In the genomic region with DNA sequence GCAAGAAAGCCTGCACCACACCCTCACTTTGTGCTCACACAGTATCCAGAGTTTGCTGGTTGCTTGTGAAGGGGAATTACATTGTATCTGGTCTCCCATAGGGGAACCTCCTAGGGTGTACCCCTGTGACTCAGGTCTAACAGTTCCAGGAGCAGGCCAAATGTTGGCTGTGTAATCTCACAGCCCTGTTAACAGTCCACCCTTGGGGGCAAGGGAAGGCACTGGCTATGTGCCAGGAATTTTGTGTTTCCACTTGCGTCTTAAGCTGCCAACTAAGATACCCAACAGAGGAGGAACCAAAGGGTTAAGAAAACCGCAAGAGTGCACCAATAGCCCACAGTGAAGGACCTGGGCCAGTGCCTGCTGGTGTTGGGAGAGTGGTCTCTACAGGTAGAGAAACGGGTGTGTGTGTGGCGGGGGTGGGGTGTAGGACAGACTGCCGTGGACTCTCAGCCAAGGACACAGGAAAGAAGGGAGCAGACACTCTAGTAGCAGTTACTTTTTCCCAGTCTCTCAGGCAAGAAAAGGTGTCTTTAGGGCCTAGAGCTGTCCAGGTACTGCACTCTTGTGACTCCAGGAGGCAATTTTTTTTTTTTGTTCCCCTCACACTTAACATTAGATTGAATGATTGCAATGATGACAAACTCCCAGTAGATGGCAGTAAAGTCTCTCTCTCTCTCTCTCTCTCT, we compare ENCODE assay signal across 9 mouse cellular contexts. TPM values are rescaled to one million over a fixed set of nuclear protein-coding genes. Genes with fewer than 3 reads are reported as not detected.
DNase-seq lines count a peak whose midpoint lies in the region; ATAC-seq and TF ChIP-seq lines count a peak whose summit lies in the region.
"Had no signal": no experiment of that assay in that cellular context is flagged by ENCODE, and none has a peak within 500 bp of the region (broad histone marks: within the 10 kb centered on the region; RNA-seq: fewer than 3 reads in every experiment).

No protein-coding gene starts in this region.

- no peak for DNase-seq in forebrain, embryonic 10.5 days (ENCODE audit: extremely low spot score, low spot score)
- DNase-seq in midbrain, embryonic 10.5 days (ENCODE audit: low spot score): no peak
- peak; percentile 63 for DNase-seq in heart, postnatal 0 days (ENCODE audit: low spot score)
- DNase-seq in thymus, postnatal 14 days: no peak
- DNase-seq in adrenal gland, postnatal 14 days: no peak

- H3K36me3 ChIP-seq in forebrain, embryonic 13.5 days (ENCODE audit: poor library complexity, severe bottlenecking): no peaks in the 10 kb centered on the region
- no peaks in the 10 kb centered on the region for H3K36me3 ChIP-seq in forebrain, embryonic 10.5 days (replicated peaks)
- no peaks in the 10 kb centered on the region for H3K36me3 ChIP-seq in midbrain, embryonic 12.5 days
- no peaks in the 10 kb centered on the region for H3K36me3 ChIP-seq in midbrain, embryonic 10.5 days
- no peaks in the 10 kb centered on the region for H3K36me3 ChIP-seq in heart, postnatal 0 days (replicated peaks; ENCODE audit: control insufficient read depth, insufficient read depth, low read length)

- H3K4me3 ChIP-seq in forebrain, embryonic 13.5 days: no peak overlapping the region
- H3K4me3 ChIP-seq in forebrain, embryonic 10.5 days: no peak overlapping the region
- H3K4me3 ChIP-seq in midbrain, embryonic 12.5 days: no peak overlapping the region
- H3K4me3 ChIP-seq in midbrain, embryonic 10.5 days: no peak overlapping the region
- H3K4me3 ChIP-seq in heart, postnatal 0 days (ENCODE audit: low read depth, low read length): 0 out of 2 replicates have a peak overlapping the region, but pooled peaks have one; percentile 0
- H3K4me3 ChIP-seq: erythroblast, embryonic 14.5 days had no signal

- H3K9ac ChIP-seq in forebrain, embryonic 13.5 days: no peak overlapping the region
- no peak overlapping the region for H3K9ac ChIP-seq in midbrain, embryonic 12.5 days (replicated peaks)
- H3K9ac ChIP-seq in heart, postnatal 0 days (replicated peaks; ENCODE audit: low read depth, low read length): no peak overlapping the region

- H3K4me1 ChIP-seq in forebrain, embryonic 13.5 days: peaks cover 8% of the 10 kb centered on the region
- peaks cover 15% of the 10 kb centered on the region for H3K4me1 ChIP-seq in forebrain, embryonic 10.5 days
- H3K4me1 ChIP-seq in midbrain, embryonic 12.5 days: peaks cover 8% of the 10 kb centered on the region; the same call in 1 of the 2 replicates
- H3K4me1 ChIP-seq in midbrain, embryonic 10.5 days: peaks cover 20% of the 10 kb centered on the region
- H3K4me1 ChIP-seq in heart, postnatal 0 days (ENCODE audit: control insufficient read depth, insufficient read depth): peaks cover 9% of the 10 kb centered on the region

- H3K4me2 ChIP-seq in forebrain, embryonic 13.5 days: no peak overlapping the region
- H3K4me2 ChIP-seq in midbrain, embryonic 12.5 days (replicated peaks): no peak overlapping the region
- H3K4me2 ChIP-seq in heart, postnatal 0 days (ENCODE audit: low read depth, low read length): peak overlapping the region; percentile 39; the same call in 1 of the 2 replicates

- 0 out of 2 replicates have a peak, but pooled peaks have one; percentile 28 for ATAC-seq in forebrain, embryonic 13.5 days
- ATAC-seq in midbrain, embryonic 12.5 days (ENCODE audit: low FRiP score, low read depth): peak; percentile 32; the same call in 1 of the 2 replicates
- 0 out of 2 replicates have a peak, but pooled peaks have one; percentile 15 for ATAC-seq in heart, postnatal 0 days (ENCODE audit: insufficient read depth, low read depth)
- no peak for ATAC-seq in erythroblast, adult 5-6 weeks (replicated peaks; ENCODE audit: low FRiP score, poor library complexity, severe bottlenecking)

- no peak overlapping the region for H3K27ac ChIP-seq in forebrain, embryonic 13.5 days
- no peak overlapping the region for H3K27ac ChIP-seq in forebrain, embryonic 10.5 days
- no peak overlapping the region for H3K27ac ChIP-seq in midbrain, embryonic 12.5 days (replicated peaks)
- H3K27ac ChIP-seq in midbrain, embryonic 10.5 days (replicated peaks): no peak overlapping the region
- peak overlapping the region; percentile 89 for H3K27ac ChIP-seq in heart, postnatal 0 days (ENCODE audit: low read depth)

- TF ChIP-seq CTCF in heart, postnatal 0 days (IDR thresholded peaks at IDR 0.05; ENCODE audit: low read depth): peak; percentile 59

- WGBS in forebrain, embryonic 13.5 days: 57% methylated on average over 5 of the region's 5 CpGs
- 66% methylated on average over 5 of the region's 5 CpGs for WGBS in forebrain, embryonic 10.5 days
- WGBS in midbrain, embryonic 12.5 days: 61% methylated on average over 4 of the region's 5 CpGs
- 63% methylated on average over 5 of the region's 5 CpGs for WGBS in midbrain, embryonic 10.5 days
- 36% methylated on average over 5 of the region's 5 CpGs for WGBS in heart, postnatal 0 days

- H3K27me3 ChIP-seq in forebrain, embryonic 13.5 days: no peaks in the 10 kb centered on the region
- no peaks in the 10 kb centered on the region for H3K27me3 ChIP-seq in forebrain, embryonic 10.5 days (ENCODE audit: poor library complexity, severe bottlenecking)
- H3K27me3 ChIP-seq in midbrain, embryonic 12.5 days: no peaks in the 10 kb centered on the region
- H3K27me3 ChIP-seq in midbrain, embryonic 10.5 days (ENCODE audit: low read depth, poor library complexity, severe bottlenecking): peaks cover 1% of the 10 kb centered on the region; the same call in 1 of the 2 replicates
- H3K27me3 ChIP-seq in heart, postnatal 0 days (ENCODE audit: control insufficient read depth, insufficient read depth, low read length): 0 out of 2 replicates have a peak, but pooled peaks cover 3% of the 10 kb centered on the region

- no peak for TF ChIP-seq EP300 in heart, postnatal 0 days (IDR thresholded peaks at IDR 0.05; ENCODE audit: low read depth)

- 0 out of 2 replicates have a peak, but pooled peaks cover 3% of the 10 kb centered on the region for H3K9me3 ChIP-seq in forebrain, embryonic 13.5 days (replicated peaks)
- H3K9me3 ChIP-seq in forebrain, embryonic 10.5 days: no peaks in the 10 kb centered on the region
- H3K9me3 ChIP-seq in midbrain, embryonic 12.5 days: no peaks in the 10 kb centered on the region
- no peaks in the 10 kb centered on the region for H3K9me3 ChIP-seq in midbrain, embryonic 10.5 days (replicated peaks)
- no peaks in the 10 kb centered on the region for H3K9me3 ChIP-seq in heart, postnatal 0 days (replicated peaks; ENCODE audit: control insufficient read depth, low read length)

RNA-seq across cellular contexts. Expression of gene Zdhhc22, which starts 10.1 kb away (rescaled TPM):
- 2.3 and 2.7 TPM in 2 replicates for polyA plus RNA-seq in forebrain, embryonic 13.5 days (2015; fragmentation: Nextera tagmentation; extraction: Ambion mirVana)
- polyA plus RNA-seq in forebrain, embryonic 10.5 days (2016; fragmentation: Nextera tagmentation; extraction: Ambion mirVana): 0.07 TPM in 1 of 2 replicates, not detected in the other
- 0.98 and 1.9 TPM in 2 replicates for polyA plus RNA-seq in midbrain, embryonic 12.5 days (2016; fragmentation: Nextera tagmentation; extraction: Ambion mirVana)
- polyA plus RNA-seq in midbrain, embryonic 10.5 days (2016; fragmentation: Nextera tagmentation; extraction: Ambion mirVana): 0.15 and 0.24 TPM in 2 replicates
- not detected in 2 replicates for total RNA-seq in heart, postnatal 0 days (2014; rRNA removed; ENCODE audit: low replicate concordance)
- polyA plus RNA-seq in heart, postnatal 0 days (2015; fragmentation: Nextera tagmentation; extraction: Ambion mirVana): 0.05 TPM in 1 of 2 replicates, not detected in the other
- total RNA-seq in erythroblast, adult 5-6 weeks (2015; ENCODE audit: low replicate concordance): not detected in 2 replicates
- 0.43 TPM in 1 of 2 replicates, not detected in the other for total RNA-seq in erythroblast, adult 5-6 weeks (2017; ENCODE audit: low replicate concordance)
- 0.59 and 1.1 TPM in 2 replicates for total RNA-seq in adrenal gland, postnatal 14 days (2021)
- polyA plus RNA-seq: erythroblast, embryonic 14.5 days had no signal

RNA-seq across cellular contexts. Expression of gene Tmem63c, which starts 20.8 kb away (rescaled TPM):
- 1.6 and 2.2 TPM in 2 replicates for polyA plus RNA-seq in forebrain, embryonic 13.5 days (2015; fragmentation: Nextera tagmentation; extraction: Ambion mirVana)
- 0.15 TPM in 1 of 2 replicates, not detected in the other for polyA plus RNA-seq in forebrain, embryonic 10.5 days (2016; fragmentation: Nextera tagmentation; extraction: Ambion mirVana)
- polyA plus RNA-seq in midbrain, embryonic 12.5 days (2016; fragmentation: Nextera tagmentation; extraction: Ambion mirVana): 1.5 and 1.7 TPM in 2 replicates
- 0.14 and 0.75 TPM in 2 replicates for polyA plus RNA-seq in midbrain, embryonic 10.5 days (2016; fragmentation: Nextera tagmentation; extraction: Ambion mirVana)
- total RNA-seq in heart, postnatal 0 days (2014; rRNA removed; ENCODE audit: low replicate concordance): not detected in 2 replicates
- not detected in 2 replicates for polyA plus RNA-seq in heart, postnatal 0 days (2015; fragmentation: Nextera tagmentation; extraction: Ambion mirVana)
- not detected in 2 replicates for total RNA-seq in erythroblast, adult 5-6 weeks (2015; ENCODE audit: low replicate concordance)
- not detected in 2 replicates for total RNA-seq in erythroblast, adult 5-6 weeks (2017; ENCODE audit: low replicate concordance)
- 1.3 and 1.4 TPM in 2 replicates for total RNA-seq in adrenal gland, postnatal 14 days (2021)
- polyA plus RNA-seq: erythroblast, embryonic 14.5 days had no signal

RNA-seq across cellular contexts. Expression of gene Cipc, which starts 53.5 kb away (rescaled TPM):
- 46.1 and 53.1 TPM in 2 replicates for polyA plus RNA-seq in forebrain, embryonic 13.5 days (2015; fragmentation: Nextera tagmentation; extraction: Ambion mirVana)
- 39.1 and 40.4 TPM in 2 replicates for polyA plus RNA-seq in forebrain, embryonic 10.5 days (2016; fragmentation: Nextera tagmentation; extraction: Ambion mirVana)
- 44.3 and 46.4 TPM in 2 replicates for polyA plus RNA-seq in midbrain, embryonic 12.5 days (2016; fragmentation: Nextera tagmentation; extraction: Ambion mirVana)
- polyA plus RNA-seq in midbrain, embryonic 10.5 days (2016; fragmentation: Nextera tagmentation; extraction: Ambion mirVana): 33.2 and 35.5 TPM in 2 replicates
- total RNA-seq in heart, postnatal 0 days (2014; rRNA removed; ENCODE audit: low replicate concordance): 26.2 and 41.6 TPM in 2 replicates
- 18.7 and 20.9 TPM in 2 replicates for polyA plus RNA-seq in heart, postnatal 0 days (2015; fragmentation: Nextera tagmentation; extraction: Ambion mirVana)
- 4.8 and 7.1 TPM in 2 replicates for total RNA-seq in erythroblast, adult 5-6 weeks (2015; ENCODE audit: low replicate concordance)
- 5.6 and 8.2 TPM in 2 replicates for total RNA-seq in erythroblast, adult 5-6 weeks (2017; ENCODE audit: low replicate concordance)
- 26.2 and 29.1 TPM in 2 replicates for total RNA-seq in adrenal gland, postnatal 14 days (2021)
